Mouse (Mus musculus): ENCODE measurements around the gene Eif1ad.

Gene Eif1ad

DNA sequence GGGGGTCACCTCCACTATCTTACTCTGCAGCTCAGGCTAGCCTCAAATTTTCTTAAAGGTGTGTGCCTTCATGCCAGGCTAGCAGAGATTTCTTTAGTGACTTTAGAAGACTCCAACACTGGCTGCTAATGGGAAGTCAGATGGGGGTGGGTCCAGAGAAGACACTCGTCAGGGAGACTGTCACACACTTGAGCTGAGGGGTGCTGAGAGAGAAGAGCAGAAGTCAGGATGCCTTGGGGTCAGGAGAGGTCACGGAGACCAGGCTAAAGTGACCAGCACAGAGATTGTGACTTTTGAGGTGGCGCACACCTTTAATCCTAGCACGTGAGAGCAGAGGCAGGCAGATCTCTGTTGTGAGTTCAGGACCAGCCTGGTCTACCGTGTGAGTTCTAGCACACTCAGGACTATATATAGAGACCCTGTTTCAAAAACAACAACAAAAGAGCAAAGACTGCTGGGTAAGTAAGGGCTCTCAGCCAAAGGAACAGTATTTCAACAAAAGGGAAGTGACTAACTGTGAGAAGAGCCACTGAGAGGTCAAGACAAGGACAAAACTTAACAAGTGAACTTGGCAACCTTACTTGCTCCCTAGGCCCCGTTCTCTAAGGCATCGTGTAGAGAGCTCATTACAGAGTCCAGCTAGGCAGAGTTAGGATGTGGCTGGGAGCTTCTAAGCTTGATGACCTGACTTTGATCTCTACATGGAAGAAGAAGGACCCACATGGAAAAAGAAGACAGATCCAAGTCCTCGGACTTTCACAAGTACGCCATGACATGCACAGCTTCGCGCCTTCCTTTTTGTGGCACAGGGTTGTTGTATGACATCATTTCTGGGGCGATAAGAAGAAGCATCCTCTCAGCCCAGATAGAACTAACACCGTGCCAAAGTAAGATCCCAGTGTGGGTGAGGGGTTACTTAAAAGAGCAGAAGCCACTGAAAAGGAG, 41.8 kb downstream of the Eif1ad start:
- in situ Hi-C loops (cut with MboI; ENCODE audit: low pct_unique_long_range_greater_than_20kb in 1 of 2, low sequenced_read_pairs in 2 of 2, unreplicated experiment in 1 of 2): no loop called here

DNA sequence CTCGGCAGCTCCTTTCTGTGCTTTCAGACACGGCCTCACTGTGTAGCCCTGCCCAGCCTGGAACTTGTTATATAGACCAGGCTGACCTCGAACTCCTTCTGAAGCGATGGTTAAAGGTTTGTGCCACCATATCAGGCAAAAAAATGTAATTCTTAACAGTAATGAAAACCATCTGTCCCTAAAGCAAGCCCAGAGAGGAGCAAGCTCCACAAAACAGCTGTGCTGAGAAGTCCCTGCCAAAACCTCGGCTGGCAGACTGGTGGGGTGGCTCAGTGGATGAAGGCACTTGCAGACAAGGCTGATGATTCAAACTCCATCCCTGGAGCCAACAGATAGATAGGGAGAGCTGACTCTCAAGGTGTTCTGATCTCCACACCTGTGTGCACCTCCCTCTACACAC, 42.5 kb downstream of the Eif1ad start:
- in situ Hi-C loops (cut with MboI; ENCODE audit: low pct_unique_long_range_greater_than_20kb in 1 of 2, low sequenced_read_pairs in 2 of 2, unreplicated experiment in 1 of 2): no loop called here

DNA sequence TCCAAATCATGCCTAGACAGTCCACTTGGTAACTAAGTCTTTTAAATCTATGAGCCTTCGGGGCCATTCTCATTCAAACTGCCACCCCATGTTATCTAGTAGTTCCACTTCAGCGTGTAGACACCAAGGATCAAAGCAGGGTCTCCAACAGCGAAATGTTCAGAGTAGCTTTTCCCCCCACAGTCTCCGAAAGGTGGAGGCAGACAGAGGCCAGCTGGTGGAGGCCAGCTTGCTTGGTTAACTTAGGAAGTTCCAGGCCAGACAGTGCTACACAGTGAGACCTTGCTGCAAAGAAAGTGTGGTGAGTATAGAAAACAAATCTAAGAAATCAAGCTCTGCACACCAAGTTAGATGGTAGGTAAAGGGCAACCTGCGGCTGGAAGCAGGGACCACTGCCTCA, 44.1 kb downstream of the Eif1ad start:
- in situ Hi-C loops (cut with MboI; ENCODE audit: low pct_unique_long_range_greater_than_20kb in 1 of 2, low sequenced_read_pairs in 2 of 2, unreplicated experiment in 1 of 2): no loop called here

DNA sequence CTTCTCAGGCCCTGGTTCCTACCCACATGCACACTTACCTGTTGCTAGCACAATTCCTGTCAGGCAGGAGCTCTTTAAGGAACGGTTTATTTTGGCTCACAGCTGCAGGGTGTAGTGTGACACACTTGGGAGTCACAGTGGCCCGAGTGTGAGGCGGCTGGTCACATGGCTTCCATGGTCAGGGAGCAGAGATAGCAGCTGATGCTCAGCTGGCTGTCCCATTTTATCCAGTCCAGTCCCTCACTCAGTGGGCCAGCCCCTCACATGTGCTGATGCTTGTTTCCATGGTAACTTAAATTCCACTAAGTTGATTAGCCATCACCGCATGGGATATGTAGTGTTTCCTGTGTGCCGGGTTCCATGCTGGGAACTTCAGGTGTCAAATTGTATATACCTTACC, 45.4 kb downstream of the Eif1ad start:
- in situ Hi-C loops (cut with MboI; ENCODE audit: low pct_unique_long_range_greater_than_20kb in 1 of 2, low sequenced_read_pairs in 2 of 2, unreplicated experiment in 1 of 2): no loop called here

DNA sequence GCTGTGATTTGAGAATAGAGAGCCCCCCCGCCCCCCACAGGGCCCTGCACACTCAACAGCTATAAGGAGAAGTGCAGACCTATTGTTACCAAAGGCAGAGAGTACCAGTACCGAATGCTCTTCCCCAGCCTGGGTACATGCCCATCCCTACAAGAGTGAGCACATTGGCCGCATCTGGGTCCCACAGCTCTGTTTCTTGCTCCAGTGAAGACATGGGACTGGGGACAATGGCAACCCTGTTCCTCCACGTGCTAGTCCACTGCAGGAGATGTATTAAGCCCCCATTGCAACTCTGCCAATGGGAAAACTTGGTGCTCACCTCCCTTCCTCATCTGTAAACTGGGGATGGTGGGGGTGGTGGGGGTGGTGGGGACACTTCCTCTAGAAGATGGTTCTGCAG, 47.3 kb downstream of the Eif1ad start:
- in situ Hi-C loops (cut with MboI; ENCODE audit: low pct_unique_long_range_greater_than_20kb in 1 of 2, low sequenced_read_pairs in 2 of 2, unreplicated experiment in 1 of 2): no loop called here

DNA sequence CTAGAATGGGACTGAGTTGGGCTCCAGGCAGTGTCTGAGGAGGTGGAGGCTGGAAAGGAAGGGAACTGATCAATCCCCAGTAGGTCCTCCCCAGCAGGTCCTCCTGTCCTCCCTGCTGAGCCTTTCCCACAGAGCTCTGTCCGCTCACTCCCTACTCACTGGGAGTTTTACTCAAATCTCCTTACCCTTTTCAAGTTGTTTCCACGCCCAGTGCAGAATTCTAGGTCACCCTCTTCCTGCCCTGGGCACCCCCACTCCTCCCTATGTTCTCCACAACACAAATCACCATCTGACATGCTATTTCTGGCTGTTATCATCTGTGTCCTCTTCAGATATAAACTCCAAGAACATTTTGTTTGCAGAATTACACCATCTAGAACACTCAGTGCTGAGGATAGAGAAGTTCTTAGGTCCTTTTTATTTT, 48.0 kb downstream of the Eif1ad start:
- in situ Hi-C loops (cut with MboI; ENCODE audit: low pct_unique_long_range_greater_than_20kb in 1 of 2, low sequenced_read_pairs in 2 of 2, unreplicated experiment in 1 of 2): no loop called here

DNA sequence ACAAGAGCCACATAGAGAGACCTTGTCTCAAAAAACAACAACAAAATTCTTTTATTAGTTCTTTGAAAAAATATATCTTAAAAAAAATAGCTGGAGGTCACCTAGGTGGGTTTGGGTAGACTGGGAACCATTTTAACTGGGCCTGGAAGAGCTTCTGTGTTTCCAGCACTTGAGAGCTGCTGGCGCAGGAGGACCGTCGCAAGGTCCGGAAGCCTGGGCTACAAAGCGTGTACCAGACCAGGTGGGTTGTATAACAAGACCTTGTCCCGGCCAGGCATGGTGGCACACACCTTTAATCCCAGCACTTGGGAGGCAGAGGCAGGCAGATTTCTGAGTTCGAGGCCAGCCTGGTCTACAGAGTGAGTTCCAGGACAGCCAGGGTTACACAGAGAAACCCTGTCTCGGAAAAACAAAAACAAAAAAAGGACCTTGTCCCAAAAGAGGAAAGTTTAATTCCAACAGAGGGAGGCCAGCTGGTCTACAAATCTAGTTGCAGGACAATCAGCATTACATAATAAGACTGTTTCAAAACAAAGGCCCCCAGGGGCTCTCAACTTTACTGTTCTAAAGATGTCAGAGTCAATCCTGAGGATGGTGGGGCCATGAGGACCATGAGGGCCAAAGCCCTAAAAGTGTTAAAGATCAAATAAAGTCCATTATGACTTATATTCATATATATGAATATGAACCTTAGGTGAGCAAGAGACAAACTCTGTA, 52.4 kb downstream of the Eif1ad start:
- in situ Hi-C loops (cut with MboI; ENCODE audit: low pct_unique_long_range_greater_than_20kb in 1 of 2, low sequenced_read_pairs in 2 of 2, unreplicated experiment in 1 of 2): no loop called here

DNA sequence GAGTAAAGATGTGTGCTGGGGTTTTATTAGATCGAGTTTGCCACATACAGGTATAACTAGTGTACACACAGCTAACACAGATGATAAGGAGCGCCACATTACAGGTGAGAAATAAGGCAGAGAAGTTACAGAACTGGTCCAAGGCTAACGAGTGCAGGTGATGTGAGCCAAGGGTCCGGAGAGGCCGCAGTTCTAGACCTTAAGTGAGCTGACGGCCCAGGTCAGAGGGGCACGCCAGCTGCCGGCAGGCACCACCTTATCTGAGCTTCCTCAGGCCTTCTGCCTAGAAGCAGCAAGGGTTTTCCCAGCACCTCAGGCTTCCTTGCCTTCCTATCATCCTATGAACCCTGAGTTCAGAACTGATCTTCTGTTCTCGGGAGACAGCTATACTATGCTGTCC, 53.1 kb downstream of the Eif1ad start:
- in situ Hi-C loops (cut with MboI; ENCODE audit: low pct_unique_long_range_greater_than_20kb in 1 of 2, low sequenced_read_pairs in 2 of 2, unreplicated experiment in 1 of 2): no loop called here

DNA sequence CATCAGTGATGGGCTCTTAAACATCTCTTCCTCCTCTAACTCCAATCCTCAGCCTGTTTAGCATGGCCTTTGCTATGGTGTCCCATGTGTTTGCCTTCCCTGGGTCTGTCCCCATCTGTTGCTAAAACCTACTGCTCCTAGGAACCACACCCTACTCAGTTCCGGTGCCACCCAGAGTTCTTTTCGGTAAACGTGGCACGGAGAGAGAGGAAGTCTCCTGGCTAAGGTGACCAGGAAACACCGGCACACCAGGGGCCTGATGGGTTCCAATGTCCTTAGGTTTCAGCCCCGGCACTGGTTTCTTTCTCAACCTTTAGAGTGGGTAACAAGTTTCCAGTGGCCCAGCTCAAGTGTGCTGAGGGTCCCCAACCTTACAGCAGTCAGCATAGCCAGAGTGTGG, 54.0 kb downstream of the Eif1ad start:
- in situ Hi-C loops (cut with MboI; ENCODE audit: low pct_unique_long_range_greater_than_20kb in 1 of 2, low sequenced_read_pairs in 2 of 2, unreplicated experiment in 1 of 2): no loop called here

Measured in mouse embryonic stem cell (cell line).